Mouse (Mus musculus) left cerebral cortex, postnatal 25 days (tissue): ENCODE results near the gene Btbd35f29. TPM values are rescaled to one million over a fixed set of nuclear protein-coding genes. Genes with fewer than 3 reads are reported as not detected.
"Not testable (repeated sequence)": the region's sequence is repeated elsewhere in the genome, so short reads cannot be mapped to it uniquely, and the experiment has no call there.

Source experiments
- DNase-seq, 2 experiments: peaks; one replicate each; pipeline ENCODE4 v3.0.0; 2022; ENCODE audit warnings: low spot score in 2 of 2, mixed read lengths in 1 of 2
- intact Hi-C: fragments of 180-260 bp; cut with DNase I; formaldehyde crosslinking; loops from one replicate; pipeline ENCODE4 v1.15.1; 2025
- total RNA-seq, 2 experiments: library from RNA; stranded (reverse); gene quantifications; 2 replicates each; pipeline ENCODE4 v1.2.3; 2021

The Btbd35f29 gene
- not detected for total RNA-seq

GRCm38 (mm10) chrX:31117374-31117773 is at the start of gene Btbd35f29:
Gene Btbd35f29, plus strand, starts transcription at chrX:31117674.
- intact Hi-C loops, DNase-seq: not testable (repeated sequence)

- DNase-seq = peak in 1 of 2 experiments; percentile 4
- intact Hi-C loops = not testable (repeated sequence)
Measured at GRCm38 (mm10) chrX:31141416-31141815, 23.9 kb downstream of the Btbd35f29 start.

DNA sequence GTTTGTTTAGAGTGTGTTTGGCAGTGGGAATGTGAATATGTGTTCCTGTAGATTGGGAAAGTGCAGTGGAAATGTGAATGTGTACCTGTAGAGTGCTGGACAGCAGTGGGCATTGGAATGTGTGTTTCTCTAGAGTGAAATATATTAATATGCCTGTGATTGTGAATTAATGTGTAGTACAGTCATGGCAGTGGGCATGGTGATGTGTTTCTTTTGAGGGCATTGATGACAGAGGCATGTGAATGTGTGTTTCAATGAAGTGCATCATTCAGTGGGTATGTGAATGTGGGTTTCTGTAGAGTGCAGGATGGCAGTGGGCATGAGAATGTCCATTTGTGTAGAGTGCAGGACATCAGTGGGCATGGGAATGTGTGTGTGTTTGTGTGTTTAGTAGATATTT is 27.7 kb downstream of the Btbd35f29 start:
- intact Hi-C loops = not testable (repeated sequence)

GRCm38 (mm10) chrX:31145835-31146234 is 28.4 kb downstream of the Btbd35f29 start:
- DNase-seq, intact Hi-C loops: not testable (repeated sequence)

More for the DNA sequence above, 27.7 kb downstream of the Btbd35f29 start:
- DNase-seq = not testable (repeated sequence)

DNA sequence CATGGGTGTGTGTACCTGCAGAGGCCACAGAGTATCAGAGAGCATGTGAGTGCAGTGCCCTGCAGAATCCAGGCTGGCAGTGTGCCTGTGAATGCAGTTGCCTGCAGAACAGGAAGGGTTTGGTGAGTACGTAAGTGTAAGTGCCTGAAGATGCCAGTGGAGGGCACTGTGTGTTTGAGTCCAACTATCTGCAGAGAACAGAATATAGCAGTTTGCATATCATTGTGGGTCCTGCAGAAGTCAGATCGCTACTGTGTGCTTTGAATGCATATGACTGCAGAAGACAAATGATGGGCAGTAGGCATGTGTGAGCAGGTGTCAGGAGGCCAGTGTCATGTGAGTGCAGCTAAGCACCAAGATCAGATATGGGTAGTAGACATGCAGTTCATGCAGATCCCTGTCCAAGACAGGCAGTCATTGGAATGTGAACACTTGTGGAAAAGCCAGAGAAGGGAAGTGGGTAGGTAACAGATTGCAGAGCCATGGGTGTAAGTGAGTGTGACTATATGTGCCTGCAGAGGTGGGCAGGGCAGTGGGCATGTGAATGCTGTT is 41.1 kb downstream of the Btbd35f29 start:
- intact Hi-C loops, DNase-seq: not testable (repeated sequence)

DNA sequence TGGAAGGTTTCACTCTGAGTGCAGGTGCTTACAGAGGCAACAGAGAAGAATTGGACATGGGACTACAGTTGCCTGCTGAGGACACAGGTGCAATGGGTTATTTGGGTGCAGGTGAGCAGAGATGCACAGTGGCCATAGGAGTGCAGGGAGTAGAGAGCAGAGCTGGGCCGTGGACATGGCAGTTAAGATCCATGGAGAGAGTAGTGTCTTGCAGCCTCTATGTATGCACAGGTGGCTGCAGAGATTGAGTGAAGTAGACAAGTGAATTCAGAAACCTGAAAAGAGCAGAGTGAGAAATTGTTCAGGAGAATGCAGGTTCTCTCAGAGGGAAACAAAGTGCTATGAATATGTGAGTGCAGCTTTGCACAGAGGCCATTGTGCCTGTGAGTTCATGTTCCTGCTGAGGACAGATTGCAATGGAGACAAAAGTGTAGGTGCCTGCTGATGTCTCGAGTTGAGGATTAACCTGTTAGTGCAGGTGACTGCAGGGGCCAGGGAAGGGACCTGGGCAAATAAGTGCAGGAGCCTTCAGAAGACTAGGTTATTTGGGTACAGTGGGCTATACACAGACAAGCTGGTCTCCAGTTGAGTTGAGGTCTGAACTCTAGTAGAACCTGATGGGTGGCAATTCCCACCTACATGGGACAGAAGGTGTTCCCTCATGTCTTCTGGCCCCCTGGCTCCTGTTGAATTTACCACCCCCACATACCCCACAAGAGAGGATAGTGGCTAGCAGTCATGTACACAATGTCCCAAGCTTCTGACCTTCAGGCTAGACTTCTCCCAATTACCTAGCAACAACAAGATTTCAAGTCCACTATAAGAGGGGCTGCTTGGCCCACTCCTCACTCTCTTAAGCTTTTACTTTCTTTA is 42.2 kb downstream of the Btbd35f29 start:
- DNase-seq, intact Hi-C loops: not testable (repeated sequence)

DNA sequence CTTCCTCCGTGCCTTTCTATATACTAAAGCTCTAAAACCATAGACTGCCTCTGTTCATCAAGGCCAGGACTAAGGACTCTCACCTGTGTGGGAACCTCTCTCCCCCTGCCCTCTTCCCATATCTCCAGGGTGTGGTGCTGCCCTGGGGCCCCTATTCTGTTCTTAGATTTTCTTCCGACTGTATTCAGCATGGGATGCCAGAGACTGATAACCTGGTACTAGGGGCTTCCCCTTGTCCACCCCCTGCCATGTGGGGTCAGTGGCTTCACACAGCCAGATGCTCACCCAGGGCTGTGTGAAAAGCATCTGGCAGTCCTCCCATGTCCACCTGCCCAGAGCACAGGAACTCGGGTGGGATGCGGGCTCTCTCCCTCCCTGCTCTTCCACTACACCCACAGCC is 43.1 kb downstream of the Btbd35f29 start:
- intact Hi-C loops, DNase-seq: not testable (repeated sequence)

GRCm38 (mm10) chrX:31162638-31163037 is 45.2 kb downstream of the Btbd35f29 start:
- DNase-seq, intact Hi-C loops: not testable (repeated sequence)

- intact Hi-C loops, DNase-seq: not testable (repeated sequence)
Measured at GRCm38 (mm10) chrX:31165193-31165592, 47.7 kb downstream of the Btbd35f29 start.

Other genes with a start within 250 kb of the Btbd35f29 start
- gene Spin2f, start 136.2 kb downstream of the Btbd35f29 start, total RNA-seq = not detected
- not detected for gene Btbd35f26, start 218.8 kb downstream of the Btbd35f29 start, total RNA-seq